Mouse (Mus musculus) stomach, postnatal 0 days (tissue): Measurements from ENCODE around the gene Gm28047. TPM values are rescaled to one million over a fixed set of nuclear protein-coding genes. Genes with fewer than 3 reads are reported as not detected.
A peak's percentile ranks its signal among the peaks of the same experiment; 100 is the strongest.

Source experiments
- ATAC-seq: fragments of 200-750 bp; cut with Nextera tagmentation; 2 replicates; pipeline ENCODE4 v1.8.0; 2017; ENCODE audit not compliant: low FRiP score, low TSS enrichment
- DNase-seq: peaks from one replicate; pipeline ENCODE4 v3.0.0-alpha.2; 2016; ENCODE audit warnings: low spot score
- H3K27ac ChIP-seq: fragments of 300-500 bp; sonication (generic); replicated peaks from 2 replicates; pipeline ENCODE4 v1.5.1; 2014; ENCODE audit warnings: mild to moderate bottlenecking, control low read depth
- H3K27me3 ChIP-seq: fragments of 300-500 bp; sonication (generic); 2 replicates; pipeline ENCODE4 v1.6.1; 2014; ENCODE audit warnings: low read length; ENCODE audit not compliant: control insufficient read depth, insufficient read depth
- H3K36me3 ChIP-seq: fragments of 300-500 bp; sonication (generic); 2 replicates; pipeline ENCODE4 v1.6.1; 2014; ENCODE audit warnings: low read length, mixed read lengths; ENCODE audit not compliant: control insufficient read depth, insufficient read depth
- H3K4me1 ChIP-seq: fragments of 300-500 bp; sonication (generic); replicated peaks from 2 replicates; pipeline ENCODE4 v1.6.1; 2014; ENCODE audit warnings: antibody characterized with exemption; ENCODE audit not compliant: control insufficient read depth, insufficient read depth
- H3K4me2 ChIP-seq: fragments of 300-500 bp; sonication (generic); replicated peaks from 2 replicates; pipeline ENCODE4 v1.6.1; 2014; ENCODE audit warnings: low read depth, mild to moderate bottlenecking, control low read depth, moderate library complexity
- H3K4me3 ChIP-seq: fragments of 300-500 bp; sonication (generic); 2 replicates; pipeline ENCODE4 v1.5.1; 2014; ENCODE audit warnings: low read depth, low read length, control low read depth
- H3K9ac ChIP-seq: fragments of 300-500 bp; sonication (generic); 2 replicates; pipeline ENCODE4 v1.6.1; 2014; ENCODE audit warnings: mild to moderate bottlenecking, low read length, control low read depth, mixed read lengths
- H3K9me3 ChIP-seq: fragments of 300-500 bp; sonication (generic); 2 replicates; pipeline ENCODE4 v1.6.1; 2016; ENCODE audit warnings: low read length; ENCODE audit not compliant: control insufficient read depth
- CTCF ChIP-seq: IDR thresholded peaks from 2 replicates; pipeline ENCODE4 v1.5.1; 2016; ENCODE audit warnings: antibody characterized with exemption, low read depth, mild to moderate bottlenecking, moderate library complexity
- EP300 ChIP-seq: optimal IDR thresholded peaks from 2 replicates; pipeline ENCODE3; 2016; ENCODE audit warnings: antibody characterized with exemption
- WGBS: fragments of 180-500 bp; shearing (Covaris S2); extraction: QIAGEN DNeasy Blood & Tissue Kit; methylation state at CpG from one replicate; pipeline ENCODE4 v1.1.7; 2014; 5-methylcytosine and 5-hydroxymethylcytosine counted together
- polyA plus RNA-seq: library from polyadenylated mRNA; unstranded; fragments of >200 nt; fragmentation: Nextera tagmentation; extraction: Ambion mirVana; gene quantifications from 2 replicates; pipeline ENCODE4 v1.2.1, GENCODE M21; 2015

The Gm28047 gene
- polyA plus RNA-seq, 1 experiment from 2014 or later = not detected

DNA sequence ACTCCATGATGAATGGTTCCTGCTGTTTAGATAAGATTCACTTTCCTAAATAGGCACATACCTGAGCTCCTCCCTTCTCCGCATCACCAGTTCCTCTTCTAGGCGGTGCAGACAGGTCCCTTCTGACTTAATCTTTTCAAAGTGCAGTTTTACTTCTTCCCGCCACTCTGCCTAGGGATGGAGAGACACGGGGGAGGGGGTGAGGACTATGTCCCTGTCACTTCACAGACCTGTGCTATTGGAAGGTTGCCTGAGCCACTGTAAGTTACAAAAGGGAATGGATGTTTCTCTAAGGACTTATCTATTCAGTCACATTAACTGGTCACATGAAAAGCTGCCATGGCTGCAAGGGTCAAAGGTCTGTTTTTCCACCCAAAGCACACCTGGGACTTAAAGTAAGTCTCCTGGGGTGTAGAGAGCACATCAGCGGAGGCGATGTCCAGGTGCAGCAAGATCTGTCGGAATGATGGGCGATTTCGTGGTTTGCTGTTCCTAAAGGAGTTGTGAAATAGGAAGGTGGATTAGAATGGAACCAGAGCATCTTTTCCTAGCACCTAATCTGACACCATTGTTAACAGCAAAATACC, 122.5 kb downstream of the Gm28047 start:
- no peak overlapping the region for H3K4me2 ChIP-seq
- 50% methylated on average over 9 of the region's 9 CpGs for WGBS
- no peak overlapping the region for H3K27ac ChIP-seq
- ATAC-seq (no peak), DNase-seq (no peak)
- no peaks in the 10 kb centered on the region for H3K27me3 ChIP-seq
- H3K36me3 ChIP-seq = peaks cover 46% of the 10 kb centered on the region
- TF ChIP-seq EP300 (no peak), CTCF (no peak)
- no peaks in the 10 kb centered on the region for H3K9me3 ChIP-seq
- no peak overlapping the region for H3K9ac ChIP-seq
- no peaks in the 10 kb centered on the region for H3K4me1 ChIP-seq
- H3K4me3 ChIP-seq = no peak overlapping the region

DNA sequence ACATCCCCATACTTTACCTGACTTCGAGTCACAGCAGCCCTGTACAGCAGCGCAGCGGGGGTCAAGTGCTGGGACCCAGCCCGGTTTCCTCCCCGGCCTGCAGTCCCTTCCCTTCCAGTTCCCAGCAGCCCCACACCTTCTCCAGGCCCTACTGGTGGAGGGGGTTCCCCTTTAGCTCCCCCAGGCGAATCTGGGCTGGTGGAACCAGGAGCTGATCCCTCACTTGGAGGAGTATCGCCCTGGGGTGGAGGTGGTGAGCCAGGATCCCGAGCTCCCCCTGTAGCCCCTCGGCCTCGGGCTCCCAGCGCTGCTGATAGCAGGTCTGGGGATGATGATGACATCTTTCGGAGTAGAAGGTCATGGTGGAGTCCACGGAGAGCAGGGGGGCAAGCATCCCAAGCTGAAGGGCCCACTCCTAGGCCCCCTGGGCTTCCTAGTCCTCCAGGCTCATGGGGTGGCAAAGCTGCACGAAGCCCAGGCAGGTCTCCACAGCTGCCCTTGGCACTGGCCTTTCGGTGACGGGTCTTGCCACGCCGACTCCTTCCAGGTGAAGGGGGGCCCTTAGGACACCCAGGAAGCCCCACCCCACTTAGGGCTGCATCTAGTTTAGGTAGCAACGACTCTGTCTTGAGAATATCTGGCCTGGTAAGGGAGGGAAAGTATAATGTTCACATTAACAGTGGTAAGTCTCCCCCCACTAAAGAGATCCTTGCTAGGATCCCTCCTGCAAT, 123.6 kb downstream of the Gm28047 start:
- WGBS = 82% methylated on average over 19 of the region's 19 CpGs
- peaks cover 49% of the 10 kb centered on the region for H3K36me3 ChIP-seq
- 0 out of 2 replicates have a peak, but pooled peaks have one; percentile 4 for ATAC-seq

DNA sequence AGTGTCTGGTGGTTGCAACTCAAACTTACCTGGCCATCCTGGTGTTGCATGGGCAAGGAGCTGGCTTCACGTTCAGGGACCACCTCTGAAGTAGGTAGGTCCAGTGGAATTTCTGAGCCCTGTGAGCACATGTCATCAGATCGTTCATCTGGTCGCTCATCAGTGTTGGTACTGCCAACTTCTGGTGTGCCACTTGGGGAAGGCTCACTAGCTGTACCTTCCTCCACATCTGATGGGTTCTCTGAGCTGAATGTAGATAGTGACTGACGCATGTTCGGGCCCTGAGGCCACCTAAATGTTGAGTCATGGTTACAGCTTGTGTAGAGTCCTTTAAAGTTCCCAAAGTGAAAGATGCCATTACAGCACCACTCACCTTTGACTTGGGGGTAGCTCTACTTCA, 124.4 kb downstream of the Gm28047 start:
- no peak for ATAC-seq
- Histone ChIP-seq H3K27ac (no peak overlapping the region), H3K4me1 (no peaks in the 10 kb centered on the region), H3K27me3 (no peaks in the 10 kb centered on the region), H3K4me2 (no peak overlapping the region), H3K9ac (no peak overlapping the region), H3K4me3 (no peak overlapping the region), H3K36me3 (peaks cover 49% of the 10 kb centered on the region), H3K9me3 (no peaks in the 10 kb centered on the region)
- TF ChIP-seq CTCF (no peak), EP300 (no peak)
- DNase-seq = no peak
- 86% methylated on average over 5 of the region's 5 CpGs for WGBS

More for the DNA sequence above, 123.6 kb downstream of the Gm28047 start:
- Histone ChIP-seq H3K27ac (0 out of 2 replicates have a peak overlapping the region, but pooled peaks have one; percentile 18), H3K4me2 (no peak overlapping the region), H3K4me1 (no peaks in the 10 kb centered on the region), H3K27me3 (no peaks in the 10 kb centered on the region), H3K4me3 (no peak overlapping the region), H3K9ac (no peak overlapping the region), H3K9me3 (no peaks in the 10 kb centered on the region)
- TF ChIP-seq CTCF (no peak), EP300 (no peak)
- DNase-seq = no peak

DNA sequence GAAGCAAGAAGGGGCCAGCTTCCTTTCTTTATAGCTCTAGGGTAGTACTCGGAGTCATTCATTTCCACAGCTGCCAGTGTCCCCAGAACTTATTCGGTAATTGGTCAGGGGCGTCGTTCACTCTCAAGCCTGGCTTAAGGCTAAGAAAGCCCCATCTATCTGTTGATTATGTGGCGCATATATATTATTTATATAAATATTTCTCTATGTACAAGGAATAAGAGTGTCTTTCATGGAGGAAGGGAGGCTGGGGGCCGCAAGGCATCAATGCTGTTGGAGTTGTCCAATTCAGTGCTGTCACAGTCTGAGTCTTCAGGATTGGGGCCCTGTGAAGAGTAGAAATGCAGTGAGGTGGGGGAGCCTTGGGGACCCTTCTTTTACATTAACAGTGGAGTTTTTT, 125.0 kb downstream of the Gm28047 start:
- no peak overlapping the region for H3K4me2 ChIP-seq
- ATAC-seq = no peak
- H3K9ac ChIP-seq = no peak overlapping the region
- H3K36me3 ChIP-seq = peaks cover 43% of the 10 kb centered on the region
- TF ChIP-seq EP300 (no peak), CTCF (no peak)
- no peaks in the 10 kb centered on the region for H3K27me3 ChIP-seq
- no peaks in the 10 kb centered on the region for H3K4me1 ChIP-seq
- H3K27ac ChIP-seq = no peak overlapping the region
- WGBS = 78% methylated on average over 6 of the region's 6 CpGs
- no peaks in the 10 kb centered on the region for H3K9me3 ChIP-seq
- no peak for DNase-seq
- no peak overlapping the region for H3K4me3 ChIP-seq

DNA sequence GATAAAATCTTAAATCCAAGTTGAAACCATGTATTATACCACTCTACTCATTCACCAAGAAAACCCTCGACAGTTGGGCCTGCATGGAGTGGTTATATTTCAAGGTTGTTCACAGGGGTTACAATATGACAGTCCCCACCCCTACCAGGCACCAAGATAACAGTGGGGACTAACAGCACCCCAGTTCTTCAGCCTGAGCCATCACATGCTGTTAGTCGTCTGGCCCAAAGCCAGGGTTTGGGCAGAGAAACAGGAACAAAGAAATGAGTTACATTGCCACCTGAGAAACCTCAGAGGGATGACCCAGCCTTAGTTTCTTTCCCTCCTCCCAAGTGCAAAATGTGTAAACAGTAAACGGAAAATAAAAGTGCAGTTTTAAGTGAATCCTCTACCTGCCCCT, 125.5 kb downstream of the Gm28047 start:
- Histone ChIP-seq H3K27ac (no peak overlapping the region), H3K4me3 (no peak overlapping the region), H3K27me3 (no peaks in the 10 kb centered on the region), H3K9ac (no peak overlapping the region), H3K36me3 (peaks cover 43% of the 10 kb centered on the region), H3K4me1 (no peaks in the 10 kb centered on the region), H3K4me2 (no peak overlapping the region), H3K9me3 (no peaks in the 10 kb centered on the region)
- WGBS = 54% methylated on average over 3 of the region's 3 CpGs
- TF ChIP-seq CTCF = no peak
- TF ChIP-seq EP300 = no peak
- DNase-seq = no peak
- no peak for ATAC-seq

GRCm38 (mm10) chr15:102498322-102498721, 126.5 kb downstream of the Gm28047 start:
- no peak for ATAC-seq
- Histone ChIP-seq H3K9ac (no peak overlapping the region), H3K4me3 (no peak overlapping the region), H3K4me2 (no peak overlapping the region), H3K36me3 (peaks cover 36% of the 10 kb centered on the region), H3K9me3 (no peaks in the 10 kb centered on the region), H3K27me3 (no peaks in the 10 kb centered on the region), H3K27ac (no peak overlapping the region), H3K4me1 (no peaks in the 10 kb centered on the region)
- DNase-seq = no peak
- TF ChIP-seq CTCF (no peak), EP300 (no peak)
- WGBS = 68% methylated on average over 3 of the region's 3 CpGs
